Mouse (Mus musculus) frontal cortex, postnatal 36 days (tissue): ENCODE results near the gene Hnrnpc.
A peak's percentile ranks its signal among the peaks of the same experiment; 100 is the strongest.
"Not testable (repeated sequence)": the region's sequence is repeated elsewhere in the genome, so short reads cannot be mapped to it uniquely, and the experiment has no call there.

Experiments
- DNase-seq, 2 experiments: peaks; one replicate each; pipeline ENCODE4 v3.0.0; 2022; ENCODE audit warnings: low spot score in 2 of 2

Hnrnpc gene

DNA sequence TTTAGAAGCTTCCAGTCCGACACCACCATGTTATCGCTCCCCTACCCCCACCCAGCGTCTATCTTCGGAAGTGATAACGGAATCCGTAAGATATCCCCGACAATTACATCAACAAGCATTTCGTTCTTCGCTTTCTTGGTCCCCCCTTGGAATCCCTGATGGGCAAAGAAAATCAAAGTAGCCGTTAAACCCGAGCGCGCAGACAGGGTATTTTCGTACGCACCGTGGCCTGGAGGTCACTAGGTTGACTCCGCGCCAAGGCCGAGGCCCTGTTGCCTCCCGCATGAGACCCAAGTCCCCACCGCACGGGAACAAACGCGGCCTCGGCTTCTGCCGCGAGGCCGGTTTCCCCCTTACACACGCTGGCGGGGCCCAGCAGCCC is 363 bp downstream of the Hnrnpc start:
- no peak for DNase-seq

DNA sequence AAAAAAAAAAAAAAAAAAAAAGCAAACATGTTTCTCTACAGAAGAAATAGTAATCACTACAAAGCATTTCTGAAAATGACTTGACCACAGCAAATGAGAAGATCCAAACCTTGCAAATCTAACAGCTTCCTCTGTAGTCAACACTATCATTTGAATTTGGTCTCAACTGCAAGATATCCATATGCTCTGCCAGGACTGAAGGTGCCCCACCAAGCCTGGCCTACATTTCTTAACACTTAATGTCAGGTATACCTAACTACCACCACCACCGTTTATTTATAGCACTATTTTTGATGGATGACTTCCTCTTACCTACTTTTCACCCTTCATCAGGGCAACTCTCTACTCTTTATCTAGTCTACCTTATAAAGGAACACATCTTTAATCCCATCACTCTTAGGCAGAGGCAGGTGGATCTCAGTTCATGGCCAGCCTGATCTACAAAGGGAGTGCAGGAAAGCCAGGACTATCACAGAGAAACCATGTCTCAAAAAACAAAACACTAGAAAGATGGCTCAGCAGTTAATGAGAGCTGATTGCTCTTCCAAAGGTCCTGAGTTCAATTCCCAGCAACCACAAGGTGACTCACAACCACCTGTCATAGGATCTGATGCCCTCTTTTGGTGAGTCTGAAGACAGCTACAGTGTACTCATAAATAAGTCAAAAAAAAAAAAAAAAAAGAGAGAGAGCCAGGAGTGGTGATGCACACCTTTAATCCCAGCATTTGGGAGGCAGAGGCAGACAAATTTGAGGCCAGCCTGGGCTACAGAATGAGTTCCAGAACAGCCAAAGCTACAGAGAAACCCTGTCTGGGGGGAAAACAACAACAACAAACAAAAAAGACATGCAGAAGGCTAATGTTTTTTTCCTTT is 2.3 kb downstream of the Hnrnpc start:
- no peak for DNase-seq

DNA sequence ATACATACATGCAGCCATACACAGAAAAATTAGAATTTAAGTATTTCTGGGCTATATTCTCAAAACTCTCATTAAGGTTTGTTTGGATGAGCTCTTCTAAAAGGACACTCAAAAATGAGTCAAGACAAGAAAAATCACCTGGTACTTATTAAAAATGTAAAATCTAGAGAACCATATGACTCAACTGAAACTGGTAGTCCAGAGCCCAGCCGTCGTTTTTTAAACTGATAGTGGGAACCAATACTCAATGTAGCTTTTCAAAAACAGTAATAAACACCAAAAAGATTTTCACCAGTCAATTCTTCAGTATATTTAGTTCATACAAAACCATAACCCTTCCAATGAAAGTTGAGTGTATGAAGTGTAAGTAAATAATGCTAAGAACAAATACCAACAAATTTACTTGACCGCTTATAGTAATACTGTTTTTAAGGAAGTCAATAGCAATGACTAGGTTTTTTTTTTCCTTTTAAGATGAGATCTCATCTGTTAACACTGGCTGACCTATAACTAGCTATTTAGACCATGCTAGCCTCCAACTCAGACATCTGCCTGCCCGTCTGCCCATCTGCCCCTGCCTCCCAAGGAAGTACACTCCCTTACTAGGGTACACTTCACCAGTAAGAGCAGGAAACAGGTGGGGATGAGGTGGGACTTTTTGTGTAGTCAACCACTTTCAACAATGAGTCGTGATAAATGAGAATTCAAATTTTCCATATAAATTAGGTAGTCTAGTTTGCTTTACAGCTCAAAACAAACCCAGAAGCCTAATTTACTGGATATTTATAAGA is 3.5 kb downstream of the Hnrnpc start:
- DNase-seq = no peak

- DNase-seq = no peak
These were observed 4.3 kb downstream of the Hnrnpc start for GRCm38 (mm10) chr14:52099563-52099962.

GRCm38 (mm10) chr14:52098387-52098786 is 5.4 kb downstream of the Hnrnpc start:
- DNase-seq = not testable (repeated sequence)

DNA sequence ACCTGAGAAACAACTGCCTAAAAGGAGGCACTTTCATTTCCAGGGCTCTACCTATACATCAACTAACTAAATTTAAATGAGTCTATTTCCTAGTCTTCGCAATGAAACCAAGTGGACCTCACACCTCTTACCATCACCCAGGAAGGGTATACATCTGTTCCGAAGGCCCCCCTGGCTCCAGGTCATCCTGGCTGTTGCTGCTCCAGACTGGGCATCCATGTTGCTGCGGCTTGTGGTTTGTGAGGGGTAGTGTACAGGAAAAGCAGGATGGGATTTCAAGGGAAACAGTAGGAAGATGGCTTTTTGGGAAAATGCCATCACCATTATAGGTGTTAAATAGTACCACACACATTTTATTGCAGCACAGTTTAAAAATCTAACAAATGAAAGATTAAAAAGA is 6.6 kb downstream of the Hnrnpc start:
- DNase-seq = not testable (repeated sequence)

GRCm38 (mm10) chr14:52094533-52094932 is 9.3 kb downstream of the Hnrnpc start:
- DNase-seq = no peak

GRCm38 (mm10) chr14:52083083-52083482 is 20.7 kb downstream of the Hnrnpc start:
- DNase-seq = no peak

- no peak for DNase-seq
These were observed 32.2 kb downstream of the Hnrnpc start for GRCm38 (mm10) chr14:52071599-52072137.

DNA sequence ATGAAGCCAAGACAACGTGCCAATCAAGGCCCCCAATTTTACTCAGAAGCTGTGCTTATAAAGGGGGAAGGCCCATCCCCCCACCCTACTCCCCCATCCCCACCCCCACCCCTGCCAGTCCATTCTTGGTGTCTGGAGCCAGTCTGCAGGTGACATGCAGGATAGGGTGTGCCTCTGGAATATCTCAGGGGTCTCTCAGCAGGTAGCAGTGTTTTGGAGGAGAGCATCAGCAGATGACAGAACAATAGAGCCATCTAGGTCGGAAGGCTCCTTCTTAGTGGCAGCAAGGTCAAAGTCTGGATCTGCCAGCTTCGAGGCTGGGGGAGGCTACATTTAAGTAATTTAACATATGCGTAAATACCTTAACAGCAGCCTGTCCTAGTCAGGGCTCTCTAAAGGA is 37.7 kb downstream of the Hnrnpc start:
- no peak for DNase-seq

DNA sequence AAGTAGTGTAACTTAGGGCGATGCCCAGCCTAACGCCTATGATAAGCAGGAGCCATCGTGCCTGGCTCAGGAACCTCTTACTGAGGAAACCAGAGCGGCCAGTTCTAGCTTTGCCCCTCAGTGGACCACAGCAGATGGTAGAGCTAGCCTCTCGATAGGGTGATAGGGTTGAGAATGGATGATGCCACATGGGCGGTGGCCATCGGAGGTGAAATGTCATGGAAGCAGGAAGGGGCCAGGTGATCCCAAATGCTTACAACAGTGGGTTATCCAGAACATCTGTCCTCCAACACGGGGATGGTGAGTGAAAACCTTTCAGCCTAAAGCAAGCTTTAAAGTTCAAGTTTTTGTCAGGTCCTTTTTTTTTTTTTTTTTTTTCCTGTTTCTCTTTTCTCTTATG is 42.0 kb downstream of the Hnrnpc start:
- DNase-seq = no peak

DNA sequence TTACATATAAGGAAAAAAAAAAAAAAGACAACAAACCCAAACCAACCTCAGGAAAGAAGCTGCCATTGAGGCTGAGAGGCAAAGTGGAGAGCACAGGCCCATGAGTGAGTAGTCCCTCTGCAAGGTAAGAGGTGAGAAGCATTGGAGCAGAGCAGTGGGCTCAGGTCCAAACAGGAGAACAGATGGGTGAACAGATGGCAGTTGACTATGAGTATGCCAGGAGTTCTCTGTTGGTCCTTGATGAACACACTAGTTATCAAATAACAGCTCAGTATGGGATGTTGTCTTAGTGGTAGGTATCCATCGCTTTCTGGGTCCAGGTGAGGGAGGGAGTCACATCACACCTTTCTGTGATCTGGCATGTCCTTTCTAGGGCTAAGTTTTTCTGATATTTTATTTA is 43.0 kb downstream of the Hnrnpc start:
- DNase-seq = peak in 1 of 2 experiments; percentile 22

GRCm38 (mm10) chr14:52059982-52060381 is 43.8 kb downstream of the Hnrnpc start:
- no peak for DNase-seq

DNA sequence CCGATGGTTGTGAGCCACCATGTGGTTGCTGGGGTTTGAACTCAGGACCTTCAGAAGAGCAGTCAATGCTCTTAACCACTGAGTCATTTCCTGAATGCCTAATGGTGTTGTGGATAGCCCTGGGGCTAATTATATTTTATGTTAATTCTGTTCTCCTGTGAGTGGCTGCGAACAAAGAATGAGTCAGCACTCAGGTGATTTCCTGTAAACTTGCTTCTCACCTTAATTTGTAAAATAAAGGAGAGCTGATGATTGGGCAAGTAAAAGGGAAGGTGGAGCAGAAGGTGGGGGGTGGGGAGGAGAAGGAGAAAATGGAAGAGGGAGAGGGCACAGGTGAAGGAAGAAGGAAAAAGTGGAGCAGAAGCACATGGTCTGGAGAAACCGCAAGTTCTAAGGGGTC is 51.1 kb downstream of the Hnrnpc start:
- DNase-seq = not testable (repeated sequence)

DNA sequence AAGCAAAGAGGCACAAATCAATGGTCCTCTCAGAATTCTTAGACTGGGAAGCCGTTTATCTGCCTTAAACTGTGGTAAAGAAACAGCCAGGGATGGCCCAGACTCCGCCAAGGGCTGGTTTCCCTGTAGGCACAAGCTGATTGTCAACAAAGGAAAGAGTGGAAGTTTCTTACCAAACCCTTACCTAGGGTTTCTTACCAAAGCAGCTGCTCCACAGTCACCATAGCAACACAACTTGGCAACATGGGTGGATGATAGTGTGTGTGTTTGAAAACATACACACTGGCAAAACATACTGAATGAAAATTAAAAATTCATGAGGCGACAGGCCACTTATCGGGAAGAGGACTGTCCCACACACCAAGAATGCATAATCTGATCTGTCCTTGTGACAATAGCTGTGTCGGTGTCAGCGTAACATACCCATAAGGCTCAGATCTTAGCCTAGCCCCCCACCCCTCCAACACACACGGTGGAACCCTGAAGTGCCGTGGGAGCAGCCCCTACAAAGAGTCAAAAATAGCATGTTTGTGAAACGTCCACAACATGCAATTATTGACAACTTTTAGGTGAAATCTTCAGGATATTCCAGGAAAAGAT is 57.8 kb downstream of the Hnrnpc start:
- DNase-seq = no peak

DNA sequence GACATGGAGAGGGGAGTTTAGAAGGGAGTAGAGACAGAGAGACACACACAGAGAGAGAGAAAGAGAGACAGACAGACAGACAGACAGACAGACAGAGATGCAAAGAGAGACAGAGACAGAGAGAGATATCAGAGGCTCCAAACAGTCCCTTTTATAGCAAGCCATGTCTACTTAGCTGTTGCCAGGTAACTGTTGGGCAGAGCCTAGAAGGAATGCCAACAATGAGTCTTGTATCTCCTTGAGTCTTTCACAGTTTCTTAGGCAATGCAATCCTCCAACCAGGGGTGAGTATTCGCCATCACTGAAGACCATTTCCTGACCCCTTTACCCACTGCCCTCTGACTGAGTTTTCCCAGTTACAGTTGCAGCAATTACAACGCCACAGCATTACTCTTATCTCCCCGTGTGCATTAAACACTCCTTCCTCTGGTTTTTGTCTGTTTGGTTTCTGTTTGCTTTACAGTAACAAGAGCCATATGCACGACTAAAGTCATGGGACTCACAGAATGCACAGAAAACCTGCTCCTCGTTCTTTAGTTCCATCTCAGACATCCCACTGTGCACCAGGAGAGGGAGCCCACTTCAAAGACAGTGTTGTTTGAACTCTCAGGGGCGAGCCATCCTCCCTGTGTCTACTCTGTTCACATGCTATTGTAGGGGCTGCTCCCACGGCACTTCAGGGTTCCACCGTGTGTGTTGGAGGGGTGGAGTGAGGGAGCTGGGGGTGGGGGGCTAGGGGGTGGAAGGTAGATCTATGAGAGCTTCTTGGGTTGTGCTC is 58.7 kb downstream of the Hnrnpc start:
- no peak for DNase-seq

- no peak for DNase-seq
These were observed 60.4 kb downstream of the Hnrnpc start for GRCm38 (mm10) chr14:52043446-52043845.

GRCm38 (mm10) chr14:52042359-52042758 is 61.5 kb downstream of the Hnrnpc start, which contains the start of gene Olfr221:
Gene Olfr221, minus strand, starts transcription at chr14:52042459.
- DNase-seq = not testable (repeated sequence)

- no peak for DNase-seq
These were observed 64.5 kb downstream of the Hnrnpc start for GRCm38 (mm10) chr14:52039332-52039731.

GRCm38 (mm10) chr14:52035926-52036325 is 67.9 kb downstream of the Hnrnpc start:
- DNase-seq = no peak

DNA sequence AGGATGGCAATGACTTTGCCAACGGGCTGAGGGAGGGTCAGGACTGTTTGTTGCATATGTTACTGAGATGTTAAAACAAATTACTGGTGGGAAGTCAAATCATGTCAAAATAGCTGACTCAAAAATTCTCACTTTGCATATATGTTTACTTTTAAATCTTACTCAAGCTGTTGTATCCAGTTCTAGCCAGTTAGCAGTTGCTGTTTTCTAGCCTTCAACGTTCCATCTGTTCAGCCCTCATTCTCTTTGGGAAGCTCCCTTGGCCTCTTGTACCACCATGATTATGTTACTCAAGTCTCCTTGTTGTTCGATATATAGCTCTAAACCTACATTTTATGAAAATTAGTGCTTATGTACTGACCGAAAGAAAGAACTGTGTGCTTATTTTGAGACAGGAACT is 77.5 kb downstream of the Hnrnpc start:
- DNase-seq = no peak
